7 mouse cellular contexts compared by ENCODE assay signal in genomic region chr9:13749675-13749998, GRCm38 (mm10). TPM values are rescaled to one million over a fixed set of nuclear protein-coding genes. Genes with fewer than 3 reads are reported as not detected.
A peak's percentile ranks its signal among the peaks of the same experiment; 100 is the strongest.
DNase-seq lines count a peak whose midpoint lies in the region; ATAC-seq and TF ChIP-seq lines count a peak whose summit lies in the region.

No protein-coding gene starts in this region.

- no peak for DNase-seq in testis, postnatal 14 days (ENCODE audit: low spot score)
- DNase-seq in liver, embryonic 13.5 days: no peak
- no peak for DNase-seq in cerebellum, postnatal 10 days
- DNase-seq in adrenal gland, postnatal 10 days: no peak

- no peak for TF ChIP-seq CTCF in testis, adult 2 months (IDR thresholded peaks at IDR 0.05; ENCODE audit: control insufficient read depth, insufficient read depth, insufficient replicate concordance, low read depth, low read length)
- TF ChIP-seq CTCF in embryonic fibroblast, embryonic 13.5 days (IDR thresholded peaks at IDR 0.05; ENCODE audit: borderline replicate concordance, insufficient read depth, low read length): no peak

- no peaks in the 10 kb centered on the region for H3K4me1 ChIP-seq in testis, adult 2 months (ENCODE audit: control insufficient read depth, insufficient read depth, low read length)
- H3K4me1 ChIP-seq in embryonic fibroblast, embryonic 13.5 days (ENCODE audit: control insufficient read depth, insufficient read depth, low read length): no peaks in the 10 kb centered on the region
- H3K4me1 ChIP-seq in liver, embryonic 13.5 days (replicated peaks): peaks cover 21% of the 10 kb centered on the region

- H3K27ac ChIP-seq in testis, adult 2 months (ENCODE audit: control insufficient read depth, insufficient read depth, low read depth, low read length): peak overlapping the region; percentile 76
- peak overlapping the region; percentile 78 for H3K27ac ChIP-seq in embryonic fibroblast, embryonic 13.5 days (ENCODE audit: insufficient read depth, low read length)
- peak overlapping the region; percentile 93 for H3K27ac ChIP-seq in liver, embryonic 13.5 days

- under 1% methylated on average over 7 of the region's 7 CpGs for WGBS in liver, embryonic 13.5 days (ENCODE audit: insufficient replicate concordance)

- H3K9ac ChIP-seq in liver, embryonic 13.5 days: peak overlapping the region; percentile 94

- H3K4me2 ChIP-seq in liver, embryonic 13.5 days: peak overlapping the region; percentile 80

- no peaks in the 10 kb centered on the region for H3K36me3 ChIP-seq in testis, adult 2 months (ENCODE audit: control insufficient read depth, insufficient read depth, low read length)
- H3K36me3 ChIP-seq in liver, embryonic 13.5 days: no peaks in the 10 kb centered on the region; the same call in 1 of the 2 replicates

- ATAC-seq in liver, embryonic 13.5 days (ENCODE audit: low read depth): peak; percentile 1; the same call in 1 of the 2 replicates
- ATAC-seq in activated CD4-positive, CD25-positive, alpha-beta regulatory T cell, adult 4 months: no peak

- TF ChIP-seq POLR2A in testis, adult 2 months (IDR thresholded peaks at IDR 0.05; ENCODE audit: control insufficient read depth, low read depth, low read length): no peak
- TF ChIP-seq POLR2A in embryonic fibroblast, embryonic 13.5 days (IDR thresholded peaks at IDR 0.05; ENCODE audit: low read depth, low read length): no peak

- H3K4me3 ChIP-seq in testis, adult 2 months (ENCODE audit: control insufficient read depth, low read depth, low read length): peak overlapping the region; percentile 92
- peak overlapping the region; percentile 97 for H3K4me3 ChIP-seq in embryonic fibroblast, embryonic 13.5 days (ENCODE audit: insufficient read depth, low read length)
- H3K4me3 ChIP-seq in liver, embryonic 13.5 days (replicated peaks): peak overlapping the region; percentile 98

- no peaks in the 10 kb centered on the region for H3K27me3 ChIP-seq in testis, adult 2 months (ENCODE audit: control insufficient read depth, insufficient read depth, low read length)
- H3K27me3 ChIP-seq in liver, embryonic 13.5 days: no peaks in the 10 kb centered on the region

- H3K9me3 ChIP-seq in liver, embryonic 13.5 days (replicated peaks): no peaks in the 10 kb centered on the region

RNA-seq across cellular contexts. Expression of gene Mtmr2, which starts 1.4 kb away (rescaled TPM):
- 15.6 and 22.1 TPM in 2 replicates for polyA plus RNA-seq in testis, adult 2 months (2012; rRNA removed)
- 70.0 and 80.8 TPM in 2 replicates for polyA plus RNA-seq in embryonic fibroblast, embryonic 13.5 days (2011; ENCODE audit: insufficient read length, low read depth, missing spikeins)
- polyA plus RNA-seq in liver, embryonic 13.5 days (2015; fragmentation: Nextera tagmentation; extraction: Ambion mirVana): 22.8 and 25.4 TPM in 2 replicates
- 10 to 100 TPM; 27.8 to 31.5 TPM for polyA plus RNA-seq in activated CD4-positive, CD25-positive, alpha-beta regulatory T cell, adult 4 months (2017; shearing (Covaris generic))
- total RNA-seq in adrenal gland, postnatal 10 days (2021): 10 to 100 TPM; 63.3 to 72.3 TPM
